Mouse (Mus musculus): ENCODE measurements around the gene Cdk6.

GRCm38 (mm10) chr5:3491883-3492282 is 150.6 kb downstream of the Cdk6 start:
- TF ChIP-seq POLR2A (IDR thresholded peaks at IDR 0.05; ENCODE audit: borderline replicate concordance, extremely low read depth, low read depth, low read length) (no peak), CTCF (IDR thresholded peaks at IDR 0.05; ENCODE audit: insufficient read depth, low read length) (no peak)
